Mouse (Mus musculus): Measurements from ENCODE around the gene Ttll5.

Ttll5 gene

GRCm38 (mm10) chr12:85830691-85831090 is 6.2 kb downstream of the Ttll5 start:
- in situ Hi-C loops (cut with MboI; ENCODE audit: low pct_unique_long_range_greater_than_20kb in 1 of 2, low sequenced_read_pairs in 2 of 2, unreplicated experiment in 1 of 2), result no loop called here

- in situ Hi-C loops (cut with MboI; ENCODE audit: low pct_unique_long_range_greater_than_20kb in 1 of 2, low sequenced_read_pairs in 2 of 2, unreplicated experiment in 1 of 2), result no loop called here
Observed at GRCm38 (mm10) chr12:85834543-85834942, 10.1 kb downstream of the Ttll5 start.

- in situ Hi-C loops (cut with MboI; ENCODE audit: low pct_unique_long_range_greater_than_20kb in 1 of 2, low sequenced_read_pairs in 2 of 2, unreplicated experiment in 1 of 2), result no loop called here
Observed at GRCm38 (mm10) chr12:85837765-85838164, 13.3 kb downstream of the Ttll5 start.

- in situ Hi-C loops (cut with MboI; ENCODE audit: low pct_unique_long_range_greater_than_20kb in 1 of 2, low sequenced_read_pairs in 2 of 2, unreplicated experiment in 1 of 2), result no loop called here
Observed at GRCm38 (mm10) chr12:85839371-85840000, 15.0 kb downstream of the Ttll5 start.

- in situ Hi-C loops (cut with MboI; ENCODE audit: low pct_unique_long_range_greater_than_20kb in 1 of 2, low sequenced_read_pairs in 2 of 2, unreplicated experiment in 1 of 2), result loop anchor here in 1 of 2 experiments (10.0 kb wide), 1 partner anchor 226 kb away; the partner anchor contains the start of gene Tgfb3
Observed at GRCm38 (mm10) chr12:85848164-85848958, 23.9 kb downstream of the Ttll5 start.

GRCm38 (mm10) chr12:85850661-85851060 is 26.2 kb downstream of the Ttll5 start:
- in situ Hi-C loops (cut with MboI; ENCODE audit: low pct_unique_long_range_greater_than_20kb in 1 of 2, low sequenced_read_pairs in 2 of 2, unreplicated experiment in 1 of 2), result loop anchor here in 1 of 2 experiments (10.0 kb wide), 1 partner anchor 244 kb away; no protein-coding TSS in a partner anchor

- in situ Hi-C loops (cut with MboI; ENCODE audit: low pct_unique_long_range_greater_than_20kb in 1 of 2, low sequenced_read_pairs in 2 of 2, unreplicated experiment in 1 of 2), result loop anchor here in 1 of 2 experiments (10.0 kb wide), 1 partner anchor 241 kb away; no protein-coding TSS in a partner anchor
Observed at GRCm38 (mm10) chr12:85853836-85854235, 29.4 kb downstream of the Ttll5 start.

GRCm38 (mm10) chr12:85854271-85854670 is 29.8 kb downstream of the Ttll5 start:
- in situ Hi-C loops (cut with MboI; ENCODE audit: low pct_unique_long_range_greater_than_20kb in 1 of 2, low sequenced_read_pairs in 2 of 2, unreplicated experiment in 1 of 2), result loop anchor here in 1 of 2 experiments (10.0 kb wide), 1 partner anchor 241 kb away; no protein-coding TSS in a partner anchor

- in situ Hi-C loops (cut with MboI; ENCODE audit: low pct_unique_long_range_greater_than_20kb in 1 of 2, low sequenced_read_pairs in 2 of 2, unreplicated experiment in 1 of 2), result loop anchor here in 1 of 2 experiments (10.0 kb wide), 1 partner anchor 238 kb away; no protein-coding TSS in a partner anchor
Observed at GRCm38 (mm10) chr12:85857300-85857699, 32.8 kb downstream of the Ttll5 start.

GRCm38 (mm10) chr12:85859111-85859510 is 34.7 kb downstream of the Ttll5 start:
- in situ Hi-C loops (cut with MboI; ENCODE audit: low pct_unique_long_range_greater_than_20kb in 1 of 2, low sequenced_read_pairs in 2 of 2, unreplicated experiment in 1 of 2), result loop anchor here in 1 of 2 experiments (10.0 kb wide), 1 partner anchor 236 kb away; no protein-coding TSS in a partner anchor

GRCm38 (mm10) chr12:85859511-85860189 is 35.2 kb downstream of the Ttll5 start:
- in situ Hi-C loops (cut with MboI; ENCODE audit: low pct_unique_long_range_greater_than_20kb in 1 of 2, low sequenced_read_pairs in 2 of 2, unreplicated experiment in 1 of 2), result loop anchor here in 1 of 2 experiments (10.0 kb wide), 1 partner anchor 235 kb away; no protein-coding TSS in a partner anchor

- in situ Hi-C loops (cut with MboI; ENCODE audit: low pct_unique_long_range_greater_than_20kb in 1 of 2, low sequenced_read_pairs in 2 of 2, unreplicated experiment in 1 of 2), result no loop called here
Observed at GRCm38 (mm10) chr12:85862514-85862913, 38.1 kb downstream of the Ttll5 start.

- in situ Hi-C loops (cut with MboI; ENCODE audit: low pct_unique_long_range_greater_than_20kb in 1 of 2, low sequenced_read_pairs in 2 of 2, unreplicated experiment in 1 of 2), result no loop called here
Observed at GRCm38 (mm10) chr12:85865526-85865925, 41.1 kb downstream of the Ttll5 start.

- in situ Hi-C loops (cut with MboI; ENCODE audit: low pct_unique_long_range_greater_than_20kb in 1 of 2, low sequenced_read_pairs in 2 of 2, unreplicated experiment in 1 of 2), result no loop called here
Observed at GRCm38 (mm10) chr12:85866624-85867023, 42.2 kb downstream of the Ttll5 start.

GRCm38 (mm10) chr12:85867125-85867524 is 42.7 kb downstream of the Ttll5 start:
- in situ Hi-C loops (cut with MboI; ENCODE audit: low pct_unique_long_range_greater_than_20kb in 1 of 2, low sequenced_read_pairs in 2 of 2, unreplicated experiment in 1 of 2), result no loop called here

- in situ Hi-C loops (cut with MboI; ENCODE audit: low pct_unique_long_range_greater_than_20kb in 1 of 2, low sequenced_read_pairs in 2 of 2, unreplicated experiment in 1 of 2), result no loop called here
Observed at GRCm38 (mm10) chr12:85869423-85869822, 45.0 kb downstream of the Ttll5 start.

- in situ Hi-C loops (cut with MboI; ENCODE audit: low pct_unique_long_range_greater_than_20kb in 1 of 2, low sequenced_read_pairs in 2 of 2, unreplicated experiment in 1 of 2), result no loop called here
Observed at GRCm38 (mm10) chr12:85879631-85880314, 55.3 kb downstream of the Ttll5 start.

GRCm38 (mm10) chr12:85885024-85885423 is 60.6 kb downstream of the Ttll5 start:
- in situ Hi-C loops (cut with MboI; ENCODE audit: low pct_unique_long_range_greater_than_20kb in 1 of 2, low sequenced_read_pairs in 2 of 2, unreplicated experiment in 1 of 2), result no loop called here

Data from mouse embryonic stem cell (cell line).